Mouse (Mus musculus): ENCODE data around the gene Podxl2. TPM values are rescaled to one million over a fixed set of nuclear protein-coding genes. Genes with fewer than 3 reads are reported as not detected.

Gene Podxl2
- polyA plus RNA-seq, 1 experiment = 3.4 TPM

DNA sequence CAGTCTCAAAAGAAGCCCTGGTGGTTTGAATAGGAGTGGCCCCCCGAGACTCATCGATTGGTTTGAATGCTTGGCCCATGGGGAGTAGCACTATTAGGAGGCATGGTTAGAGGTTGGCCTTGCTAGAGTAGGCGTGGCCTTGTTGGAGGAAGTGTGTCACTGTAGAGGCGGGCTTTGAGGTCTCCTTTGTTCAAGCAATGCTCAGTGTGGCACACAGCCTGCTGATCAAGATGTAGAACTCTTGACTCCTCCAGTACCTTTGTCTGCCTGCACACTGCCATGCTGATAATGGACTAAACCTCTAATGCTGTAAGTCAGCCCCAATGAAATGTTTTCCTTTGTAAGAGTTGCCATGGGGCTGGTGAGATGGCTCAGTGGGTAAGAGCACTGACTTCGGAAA, 42.2 kb downstream of the Podxl2 start:
- no peak for TF ChIP-seq MYOD1 (IDR thresholded peaks at IDR 0.05; ENCODE audit: control insufficient read depth in 1 of 3, insufficient read length in 2 of 3, low read depth in 2 of 3)
- TF ChIP-seq MYOG (IDR thresholded peaks at IDR 0.05; ENCODE audit: control insufficient read depth in 1 of 3, insufficient read depth in 1 of 3, insufficient read length in 2 of 3, low read depth in 2 of 3) = no peak
- TF ChIP-seq SRF (IDR thresholded peaks at IDR 0.05; ENCODE audit: control insufficient read depth, insufficient read length, low read depth) = no peak
- no peak for TF ChIP-seq MAX (IDR thresholded peaks at IDR 0.05; ENCODE audit: low read depth)
- no peak for TF ChIP-seq POLR2A (IDR thresholded peaks at IDR 0.05; ENCODE audit: insufficient read length, low read depth)
- no peak for TF ChIP-seq CEBPB (IDR thresholded peaks at IDR 0.05; ENCODE audit: insufficient read depth, poor library complexity, severe bottlenecking)
- no peak for TF ChIP-seq TCF3 (IDR thresholded peaks at IDR 0.05; ENCODE audit: insufficient read length, low read depth)
- TF ChIP-seq REST (IDR thresholded peaks at IDR 0.05; ENCODE audit: insufficient read depth, insufficient read length) = no peak
- TF ChIP-seq USF1 (IDR thresholded peaks at IDR 0.05; ENCODE audit: low read depth) = no peak
- no peak for TF ChIP-seq TCF12 (IDR thresholded peaks at IDR 0.05; ENCODE audit: insufficient read depth, poor library complexity, severe bottlenecking)
- no peak for TF ChIP-seq E2F4 (IDR thresholded peaks at IDR 0.05; ENCODE audit: insufficient read depth)
- TF ChIP-seq POLR2AphosphoS2 (IDR thresholded peaks at IDR 0.05; ENCODE audit: insufficient read length, low read depth) = no peak

DNA sequence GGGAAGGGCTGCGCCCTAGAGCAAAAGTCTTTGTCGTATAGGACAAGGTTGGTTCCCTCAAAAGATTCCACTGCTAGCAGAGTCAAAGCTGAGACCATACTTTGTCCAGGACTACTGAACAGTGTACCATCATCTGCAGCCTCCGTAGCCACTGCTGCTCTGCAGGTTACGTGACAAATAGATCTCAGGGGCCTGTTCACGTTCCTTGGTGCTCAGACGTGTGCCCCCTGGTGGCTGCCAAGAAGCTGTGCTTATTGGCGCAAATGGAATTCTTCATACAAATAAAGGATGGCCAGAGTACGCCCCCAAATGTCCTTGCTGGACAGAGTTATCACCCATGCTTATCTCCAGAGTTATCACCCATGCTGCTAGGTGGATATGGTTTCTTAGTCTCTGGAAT, 43.4 kb downstream of the Podxl2 start:
- no peak overlapping the region for H3K4me3 ChIP-seq
- H3K79me2 ChIP-seq (ENCODE audit: control insufficient read depth, insufficient read depth) = no peaks in the 10 kb centered on the region
- no peaks in the 10 kb centered on the region for H3K27me3 ChIP-seq (ENCODE audit: control insufficient read depth, insufficient read depth, insufficient read length)
- no peak for TF ChIP-seq REST (IDR thresholded peaks at IDR 0.05; ENCODE audit: insufficient read depth, insufficient read length)
- no peak for TF ChIP-seq TCF3 (IDR thresholded peaks at IDR 0.05; ENCODE audit: insufficient read length, low read depth)
- TF ChIP-seq MYOD1 (IDR thresholded peaks at IDR 0.05; ENCODE audit: control insufficient read depth in 1 of 3, insufficient read length in 2 of 3, low read depth in 2 of 3) = no peak
- no peak for TF ChIP-seq POLR2AphosphoS2 (IDR thresholded peaks at IDR 0.05; ENCODE audit: insufficient read length, low read depth)
- no peak overlapping the region for H3ac ChIP-seq (ENCODE audit: control insufficient read depth, insufficient read length)
- H3K4me2 ChIP-seq (ENCODE audit: low read depth) = no peak overlapping the region
- no peaks in the 10 kb centered on the region for H3K36me3 ChIP-seq (ENCODE audit: control insufficient read depth, insufficient read depth)

More for the DNA sequence above, 42.2 kb downstream of the Podxl2 start:
- Histone ChIP-seq H3K4me2 (ENCODE audit: low read depth) (no peak overlapping the region), H3ac (ENCODE audit: control insufficient read depth, insufficient read length) (no peak overlapping the region), H3K79me2 (ENCODE audit: control insufficient read depth, insufficient read depth) (no peaks in the 10 kb centered on the region), H3K4me3 (no peak overlapping the region), H3K36me3 (ENCODE audit: control insufficient read depth, insufficient read depth) (no peaks in the 10 kb centered on the region), H3K27me3 (ENCODE audit: control insufficient read depth, insufficient read depth, insufficient read length) (no peaks in the 10 kb centered on the region)

DNA sequence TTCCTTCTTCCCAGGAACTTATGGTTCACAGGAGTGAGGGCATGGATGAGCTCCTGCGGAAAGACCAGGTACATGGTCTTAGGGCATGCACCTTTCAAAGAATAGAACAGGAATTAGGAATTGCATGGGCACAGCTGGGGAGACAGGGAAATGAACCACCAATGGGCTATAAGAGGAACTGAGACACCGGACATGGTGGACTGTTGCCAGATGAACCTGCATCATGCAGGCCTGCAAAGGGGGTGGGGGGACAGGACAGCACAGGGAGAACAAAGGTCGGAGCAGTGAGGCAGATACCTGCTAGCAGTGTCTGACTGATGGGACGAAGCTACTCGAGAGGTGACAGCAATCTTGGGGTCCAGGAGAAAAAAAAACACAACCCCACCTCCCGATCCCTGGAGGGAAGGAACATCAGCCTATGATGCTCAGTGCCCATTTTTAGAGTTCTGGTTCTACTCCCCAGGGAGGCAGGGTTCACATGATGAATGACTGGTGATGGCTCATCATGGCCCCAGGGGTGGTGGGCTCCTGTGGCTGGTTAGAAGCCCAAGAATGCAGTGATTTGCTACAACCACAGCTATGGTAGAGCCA, 44.6 kb downstream of the Podxl2 start:
- H3K36me3 ChIP-seq (ENCODE audit: control insufficient read depth, insufficient read depth) = no peaks in the 10 kb centered on the region

DNA sequence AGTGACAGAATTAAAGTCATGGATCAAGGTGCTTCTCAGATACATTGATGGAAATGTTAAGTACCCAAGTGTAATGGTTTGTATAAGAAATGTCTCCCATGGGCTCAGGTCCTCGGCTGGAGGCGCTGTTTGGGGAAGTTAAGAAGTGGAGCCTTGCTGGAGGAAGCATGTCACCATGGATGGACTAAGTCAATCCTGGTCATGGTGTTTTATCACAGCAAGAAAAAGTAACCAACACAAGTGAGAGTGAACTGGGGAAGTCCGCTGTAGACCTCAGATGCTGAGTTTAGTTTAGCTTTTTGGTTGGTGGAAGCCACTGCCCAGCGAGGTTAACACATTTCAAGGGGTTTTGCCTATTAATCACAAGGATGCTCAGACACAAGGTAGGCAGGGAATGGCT, 45.3 kb downstream of the Podxl2 start:
- no peak overlapping the region for H3ac ChIP-seq (ENCODE audit: control insufficient read depth, insufficient read length)
- H3K36me3 ChIP-seq (ENCODE audit: control insufficient read depth, insufficient read depth) = no peaks in the 10 kb centered on the region
- H3K27me3 ChIP-seq (ENCODE audit: control insufficient read depth, insufficient read depth, insufficient read length) = no peaks in the 10 kb centered on the region
- no peak overlapping the region for H3K4me2 ChIP-seq (ENCODE audit: low read depth)
- H3K4me3 ChIP-seq = no peak overlapping the region
- TF ChIP-seq POLR2A (IDR thresholded peaks at IDR 0.05; ENCODE audit: insufficient read length, low read depth) (no peak), USF1 (IDR thresholded peaks at IDR 0.05; ENCODE audit: low read depth) (no peak), MYOG (IDR thresholded peaks at IDR 0.05; ENCODE audit: control insufficient read depth in 1 of 3, insufficient read depth in 1 of 3, insufficient read length in 2 of 3, low read depth in 2 of 3) (no peak), REST (IDR thresholded peaks at IDR 0.05; ENCODE audit: insufficient read depth, insufficient read length) (no peak), TCF3 (IDR thresholded peaks at IDR 0.05; ENCODE audit: insufficient read length, low read depth) (no peak), E2F4 (IDR thresholded peaks at IDR 0.05; ENCODE audit: insufficient read depth) (no peak), POLR2AphosphoS2 (IDR thresholded peaks at IDR 0.05; ENCODE audit: insufficient read length, low read depth) (no peak), MYOD1 (IDR thresholded peaks at IDR 0.05; ENCODE audit: control insufficient read depth in 1 of 3, insufficient read length in 2 of 3, low read depth in 2 of 3) (no peak), CEBPB (IDR thresholded peaks at IDR 0.05; ENCODE audit: insufficient read depth, poor library complexity, severe bottlenecking) (no peak), TCF12 (IDR thresholded peaks at IDR 0.05; ENCODE audit: insufficient read depth, poor library complexity, severe bottlenecking) (no peak), MAX (IDR thresholded peaks at IDR 0.05; ENCODE audit: low read depth) (no peak), SRF (IDR thresholded peaks at IDR 0.05; ENCODE audit: control insufficient read depth, insufficient read length, low read depth) (no peak)
- no peaks in the 10 kb centered on the region for H3K79me2 ChIP-seq (ENCODE audit: control insufficient read depth, insufficient read depth)

More for the DNA sequence above, 44.6 kb downstream of the Podxl2 start:
- TF ChIP-seq MYOD1 (IDR thresholded peaks at IDR 0.05; ENCODE audit: control insufficient read depth in 1 of 3, insufficient read length in 2 of 3, low read depth in 2 of 3) (no peak), TCF3 (IDR thresholded peaks at IDR 0.05; ENCODE audit: insufficient read length, low read depth) (no peak), POLR2A (IDR thresholded peaks at IDR 0.05; ENCODE audit: insufficient read length, low read depth) (no peak), USF1 (IDR thresholded peaks at IDR 0.05; ENCODE audit: low read depth) (no peak), POLR2AphosphoS2 (IDR thresholded peaks at IDR 0.05; ENCODE audit: insufficient read length, low read depth) (no peak), MAX (IDR thresholded peaks at IDR 0.05; ENCODE audit: low read depth) (no peak), TCF12 (IDR thresholded peaks at IDR 0.05; ENCODE audit: insufficient read depth, poor library complexity, severe bottlenecking) (no peak), CEBPB (IDR thresholded peaks at IDR 0.05; ENCODE audit: insufficient read depth, poor library complexity, severe bottlenecking) (no peak)
- Histone ChIP-seq H3K79me2 (ENCODE audit: control insufficient read depth, insufficient read depth) (no peaks in the 10 kb centered on the region), H3K4me3 (no peak overlapping the region), H3K27me3 (ENCODE audit: control insufficient read depth, insufficient read depth, insufficient read length) (no peaks in the 10 kb centered on the region), H3K4me2 (ENCODE audit: low read depth) (no peak overlapping the region), H3ac (ENCODE audit: control insufficient read depth, insufficient read length) (no peak overlapping the region)
